Mouse (Mus musculus): ENCODE results near the gene Faim. TPM values are rescaled to one million over a fixed set of nuclear protein-coding genes. Genes with fewer than 3 reads are reported as not detected.

Gene Faim
- polyA plus RNA-seq, 1 experiment, result 4.5 TPM

DNA sequence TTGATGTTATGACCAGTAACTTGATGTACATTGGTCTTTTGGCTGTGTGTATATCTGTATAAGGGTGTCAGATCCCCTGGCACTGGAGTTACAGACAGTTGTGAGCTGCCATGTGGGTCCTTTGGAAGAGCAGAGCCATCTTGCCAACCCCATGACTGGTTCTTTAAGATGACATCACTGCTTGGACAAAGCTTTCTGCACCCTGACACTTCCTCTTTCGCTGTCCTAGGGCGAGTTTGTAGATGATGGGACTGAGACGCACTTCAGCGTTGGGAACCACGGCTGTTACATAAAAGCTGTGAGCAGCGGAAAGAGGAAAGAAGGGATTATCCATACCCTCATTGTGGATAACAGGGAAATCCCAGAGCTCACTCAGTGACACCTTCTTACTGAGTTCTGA, 15.2 kb downstream of the Faim start:
- Histone ChIP-seq H3K36me3 (ENCODE audit: control insufficient read depth, insufficient read depth, low read length) (no peaks in the 10 kb centered on the region), H3K27ac (ENCODE audit: insufficient read depth, low read depth, low read length) (no peak overlapping the region), H3K4me3 (ENCODE audit: insufficient read depth, low read depth, low read length) (no peak overlapping the region), H3K4me1 (ENCODE audit: control insufficient read depth, insufficient read depth, low read length) (no peaks in the 10 kb centered on the region), H3K27me3 (replicated peaks; ENCODE audit: control insufficient read depth, insufficient read depth, low read length) (no peaks in the 10 kb centered on the region)
- TF ChIP-seq CTCF (conservative IDR thresholded peaks at IDR 0.05; ENCODE audit: insufficient read depth, insufficient read length, low read depth, low read length), result no peak
- no peak for TF ChIP-seq POLR2A (IDR thresholded peaks at IDR 0.05; ENCODE audit: low read depth, low read length)
- DNase-seq, result no peak
- WGBS, result 92% methylated on average over 6 of the region's 6 CpGs

DNA sequence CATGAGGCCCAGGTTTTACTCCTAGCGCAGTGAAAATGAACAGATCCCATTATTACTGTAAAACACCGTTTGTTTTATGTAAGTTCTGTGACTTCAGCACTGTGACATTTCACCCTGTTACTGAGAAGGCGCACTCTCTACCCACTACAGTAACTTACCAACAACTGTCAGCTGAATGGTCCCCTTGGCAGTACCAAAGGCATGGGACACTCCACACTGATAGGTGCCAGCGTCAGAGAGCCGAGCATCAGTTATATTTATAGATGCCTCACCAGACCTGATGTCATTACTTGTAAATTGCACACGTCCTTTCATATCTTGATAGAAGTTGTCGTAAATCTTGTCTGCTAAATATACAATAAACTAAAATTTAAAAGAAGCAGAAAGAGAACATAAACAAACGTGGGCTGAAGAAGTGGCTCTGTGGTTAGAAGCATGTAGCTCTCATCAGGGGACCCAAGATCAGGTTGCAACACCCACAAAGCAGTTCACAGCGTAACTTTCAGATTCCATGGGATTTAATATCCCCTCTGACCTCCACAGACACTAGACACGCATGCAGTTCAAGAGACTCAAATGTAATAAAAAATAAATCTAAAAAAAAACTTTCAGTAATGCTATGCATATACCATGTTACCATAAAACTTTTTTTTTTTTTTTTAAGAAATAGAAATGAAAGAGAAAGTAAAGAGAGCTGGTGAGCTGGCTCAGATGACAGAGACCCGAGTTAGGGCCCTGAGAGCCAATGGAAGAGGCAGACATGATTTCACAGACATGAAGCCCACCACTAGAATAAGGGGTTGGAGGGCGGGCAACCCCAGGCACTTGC, 23.1 kb downstream of the Faim start:
- H3K4me1 ChIP-seq (ENCODE audit: control insufficient read depth, insufficient read depth, low read length), result no peaks in the 10 kb centered on the region
- no peak for DNase-seq
- WGBS, result 73% methylated on average over 12 of the region's 12 CpGs
- H3K27me3 ChIP-seq (replicated peaks; ENCODE audit: control insufficient read depth, insufficient read depth, low read length), result no peaks in the 10 kb centered on the region
- TF ChIP-seq POLR2A (IDR thresholded peaks at IDR 0.05; ENCODE audit: low read depth, low read length) (no peak), CTCF (conservative IDR thresholded peaks at IDR 0.05; ENCODE audit: insufficient read depth, insufficient read length, low read depth, low read length) (no peak)
- H3K4me3 ChIP-seq (ENCODE audit: insufficient read depth, low read depth, low read length), result no peak overlapping the region
- no peak overlapping the region for H3K27ac ChIP-seq (ENCODE audit: insufficient read depth, low read depth, low read length)
- H3K36me3 ChIP-seq (ENCODE audit: control insufficient read depth, insufficient read depth, low read length), result no peaks in the 10 kb centered on the region

DNA sequence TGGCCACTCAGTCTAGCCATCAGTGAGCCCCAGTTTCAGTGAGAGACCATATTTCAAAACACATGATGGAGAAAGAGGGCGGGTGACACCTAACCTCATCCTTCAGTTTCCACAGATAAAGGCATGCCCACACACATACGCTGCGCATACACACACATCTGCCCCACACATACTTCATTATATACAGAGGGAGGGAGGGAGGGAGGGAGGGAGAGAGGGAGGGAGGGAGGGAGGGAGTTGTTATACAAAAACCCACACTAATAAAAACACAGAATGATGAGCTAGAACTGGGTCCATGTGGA, 23.7 kb downstream of the Faim start:
- no peaks in the 10 kb centered on the region for H3K36me3 ChIP-seq (ENCODE audit: control insufficient read depth, insufficient read depth, low read length)
- 96% methylated on average over 3 of the region's 3 CpGs for WGBS
- H3K27me3 ChIP-seq (replicated peaks; ENCODE audit: control insufficient read depth, insufficient read depth, low read length), result no peaks in the 10 kb centered on the region
- DNase-seq, result no peak
- TF ChIP-seq POLR2A (IDR thresholded peaks at IDR 0.05; ENCODE audit: low read depth, low read length), result no peak
- TF ChIP-seq CTCF (conservative IDR thresholded peaks at IDR 0.05; ENCODE audit: insufficient read depth, insufficient read length, low read depth, low read length), result no peak
- no peaks in the 10 kb centered on the region for H3K4me1 ChIP-seq (ENCODE audit: control insufficient read depth, insufficient read depth, low read length)
- no peak overlapping the region for H3K27ac ChIP-seq (ENCODE audit: insufficient read depth, low read depth, low read length)
- no peak overlapping the region for H3K4me3 ChIP-seq (ENCODE audit: insufficient read depth, low read depth, low read length)

DNA sequence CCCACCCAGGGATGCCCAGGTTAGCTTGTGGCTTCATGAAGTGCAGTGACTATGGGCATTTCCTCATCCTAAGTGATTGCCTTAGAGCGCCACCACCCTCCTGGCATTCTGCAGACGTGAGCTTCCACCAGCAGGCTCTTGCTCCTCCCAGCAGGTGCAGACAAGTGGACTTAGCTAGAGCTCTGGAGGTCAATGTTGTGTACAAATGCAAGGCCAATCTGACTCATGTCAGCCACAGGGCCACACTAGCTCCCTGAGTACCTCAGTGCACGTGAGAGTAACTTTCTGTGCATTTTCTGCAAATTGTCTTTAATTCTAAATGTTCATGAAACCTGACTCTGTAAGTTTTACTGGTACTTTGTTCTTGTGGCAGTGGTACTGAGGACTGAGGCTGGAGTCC, 30.1 kb downstream of the Faim start:
- Histone ChIP-seq H3K4me3 (ENCODE audit: insufficient read depth, low read depth, low read length) (no peak overlapping the region), H3K36me3 (ENCODE audit: control insufficient read depth, insufficient read depth, low read length) (no peaks in the 10 kb centered on the region), H3K27me3 (replicated peaks; ENCODE audit: control insufficient read depth, insufficient read depth, low read length) (no peaks in the 10 kb centered on the region), H3K4me1 (ENCODE audit: control insufficient read depth, insufficient read depth, low read length) (peaks cover 3% of the 10 kb centered on the region; the same call in 1 of the 2 replicates), H3K27ac (ENCODE audit: insufficient read depth, low read depth, low read length) (no peak overlapping the region)
- peak; percentile 22 for DNase-seq
- TF ChIP-seq POLR2A (IDR thresholded peaks at IDR 0.05; ENCODE audit: low read depth, low read length), result no peak
- TF ChIP-seq CTCF (conservative IDR thresholded peaks at IDR 0.05; ENCODE audit: insufficient read depth, insufficient read length, low read depth, low read length), result no peak
- 55% methylated on average over 3 of the region's 3 CpGs for WGBS

DNA sequence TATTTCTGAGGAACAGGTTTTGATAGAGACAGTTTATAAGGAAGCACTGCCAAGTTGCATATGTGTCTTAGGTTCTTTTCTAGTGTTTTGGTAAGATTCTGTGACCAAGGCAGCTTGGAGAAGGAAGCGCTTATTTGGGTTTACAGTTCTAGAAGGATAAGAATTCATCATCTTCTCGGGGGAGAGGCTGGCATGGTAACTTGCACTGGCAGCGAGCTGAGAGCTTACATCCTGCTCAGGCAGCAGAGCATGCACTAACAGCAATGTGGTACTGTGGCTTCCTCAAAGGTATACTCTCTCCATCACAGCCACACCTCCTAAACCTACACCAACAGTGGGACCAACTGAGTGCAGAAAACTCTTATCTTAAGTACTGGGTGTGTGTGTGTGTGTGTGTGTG, 30.6 kb downstream of the Faim start:
- Histone ChIP-seq H3K27ac (ENCODE audit: insufficient read depth, low read depth, low read length) (no peak overlapping the region), H3K27me3 (replicated peaks; ENCODE audit: control insufficient read depth, insufficient read depth, low read length) (no peaks in the 10 kb centered on the region), H3K4me1 (ENCODE audit: control insufficient read depth, insufficient read depth, low read length) (peaks cover 3% of the 10 kb centered on the region; the same call in 1 of the 2 replicates), H3K36me3 (ENCODE audit: control insufficient read depth, insufficient read depth, low read length) (no peaks in the 10 kb centered on the region), H3K4me3 (ENCODE audit: insufficient read depth, low read depth, low read length) (no peak overlapping the region)
- DNase-seq, result no peak
- TF ChIP-seq POLR2A (IDR thresholded peaks at IDR 0.05; ENCODE audit: low read depth, low read length) (no peak), CTCF (conservative IDR thresholded peaks at IDR 0.05; ENCODE audit: insufficient read depth, insufficient read length, low read depth, low read length) (no peak)
- WGBS, result 53% methylated on average over 3 of the region's 3 CpGs

DNA sequence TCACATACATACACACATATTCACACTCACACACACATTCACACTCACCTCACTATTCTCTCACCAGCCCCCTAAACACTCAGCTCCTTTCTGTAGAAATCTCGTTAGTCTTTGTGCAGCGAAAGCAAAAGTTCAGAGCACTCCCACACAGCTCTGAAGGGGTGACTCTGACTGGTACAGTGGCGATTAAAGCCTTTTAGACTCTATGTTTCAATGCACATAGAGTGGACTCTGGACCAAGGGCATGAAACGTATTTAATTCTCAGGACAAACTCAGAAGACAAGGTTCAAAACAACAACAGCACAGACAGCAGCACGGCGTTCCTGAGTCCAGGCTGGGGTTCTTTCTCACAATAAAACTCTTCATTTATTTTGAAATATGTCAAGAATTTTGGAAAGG, 31.5 kb downstream of the Faim start:
- Histone ChIP-seq H3K36me3 (ENCODE audit: control insufficient read depth, insufficient read depth, low read length) (no peaks in the 10 kb centered on the region), H3K4me3 (ENCODE audit: insufficient read depth, low read depth, low read length) (no peak overlapping the region), H3K27ac (ENCODE audit: insufficient read depth, low read depth, low read length) (peak overlapping the region; percentile 65), H3K27me3 (replicated peaks; ENCODE audit: control insufficient read depth, insufficient read depth, low read length) (no peaks in the 10 kb centered on the region), H3K4me1 (ENCODE audit: control insufficient read depth, insufficient read depth, low read length) (peaks cover 3% of the 10 kb centered on the region; the same call in 1 of the 2 replicates)
- TF ChIP-seq POLR2A (IDR thresholded peaks at IDR 0.05; ENCODE audit: low read depth, low read length) (no peak), CTCF (conservative IDR thresholded peaks at IDR 0.05; ENCODE audit: insufficient read depth, insufficient read length, low read depth, low read length) (no peak)
- peak; percentile 78 for DNase-seq
- WGBS, result 44% methylated on average over 6 of the region's 6 CpGs

DNA sequence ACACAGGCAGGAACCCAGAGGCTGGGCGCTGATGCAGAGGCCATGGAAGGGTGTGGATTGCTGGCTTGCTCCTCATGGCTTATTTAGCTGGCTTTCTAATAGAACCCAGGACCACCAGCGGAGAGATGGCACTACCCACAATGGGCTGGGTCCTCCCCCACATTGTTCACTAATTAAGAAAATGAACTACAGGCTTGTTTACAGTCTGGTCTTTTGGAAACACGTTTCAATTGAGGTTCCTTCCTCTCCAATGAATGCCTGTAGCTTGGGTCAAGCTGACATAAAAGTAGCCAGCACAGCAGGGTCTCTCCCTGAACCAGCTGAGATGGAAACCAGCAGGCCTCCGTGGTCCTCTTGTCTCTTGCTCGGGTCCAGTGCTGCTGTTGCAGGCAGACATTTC, 35.0 kb downstream of the Faim start:
- TF ChIP-seq POLR2A (IDR thresholded peaks at IDR 0.05; ENCODE audit: low read depth, low read length) (no peak), CTCF (conservative IDR thresholded peaks at IDR 0.05; ENCODE audit: insufficient read depth, insufficient read length, low read depth, low read length) (no peak)
- H3K27me3 ChIP-seq (replicated peaks; ENCODE audit: control insufficient read depth, insufficient read depth, low read length), result no peaks in the 10 kb centered on the region
- 53% methylated on average over 5 of the region's 5 CpGs for WGBS
- DNase-seq, result no peak
- H3K36me3 ChIP-seq (ENCODE audit: control insufficient read depth, insufficient read depth, low read length), result no peaks in the 10 kb centered on the region
- H3K27ac ChIP-seq (ENCODE audit: insufficient read depth, low read depth, low read length), result no peak overlapping the region
- H3K4me1 ChIP-seq (ENCODE audit: control insufficient read depth, insufficient read depth, low read length), result peaks cover 3% of the 10 kb centered on the region; the same call in 1 of the 2 replicates
- no peak overlapping the region for H3K4me3 ChIP-seq (ENCODE audit: insufficient read depth, low read depth, low read length)

Measured in kidney, adult 2 months (tissue).